Mouse (Mus musculus): Measurements from ENCODE around the gene Ptf1a. TPM values are rescaled to one million over a fixed set of nuclear protein-coding genes. Genes with fewer than 3 reads are reported as not detected.

Ptf1a gene
- polyA plus RNA-seq, 1 experiment: 0.28 TPM

DNA sequence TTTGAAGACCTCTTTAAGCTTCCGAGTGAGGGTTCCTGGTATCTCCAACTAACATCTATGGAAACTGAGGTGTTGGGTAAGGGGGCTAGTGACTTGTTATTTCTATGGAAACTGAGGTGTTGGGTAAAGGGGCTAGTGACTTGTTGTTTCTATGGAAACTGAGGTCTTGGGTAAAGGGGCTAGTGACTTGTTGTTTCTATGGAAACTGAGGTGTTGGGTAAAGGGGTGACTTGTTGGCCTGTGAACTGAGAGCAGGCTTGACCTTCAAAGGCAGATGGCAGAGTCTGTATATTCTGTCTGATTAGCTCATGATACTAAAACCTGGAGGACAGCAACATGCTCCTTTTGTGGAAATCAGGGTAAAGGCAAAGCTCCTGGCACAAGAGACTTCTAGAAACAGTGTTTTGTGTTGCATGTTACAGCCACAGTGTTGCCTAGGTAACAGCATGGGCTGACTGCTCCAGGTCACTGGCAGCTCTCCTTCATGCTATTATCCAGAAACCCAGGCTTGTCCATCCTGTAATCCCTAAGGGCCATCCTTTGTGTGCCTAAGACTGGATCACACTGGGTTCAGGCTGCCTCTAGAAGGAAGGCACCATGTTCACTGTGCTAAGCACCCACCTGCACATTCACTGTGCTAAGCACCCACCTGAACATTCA lies 25.6 kb upstream of the Ptf1a start:
- no peak overlapping the region for H3K27ac ChIP-seq (ENCODE audit: control insufficient read depth, insufficient read depth, low read length)
- WGBS: 70% methylated on average over 1 of the region's 1 CpGs
- H3K4me1 ChIP-seq (replicated peaks; ENCODE audit: control insufficient read depth, insufficient read depth, low read length): no peaks in the 10 kb centered on the region
- no peaks in the 10 kb centered on the region for H3K27me3 ChIP-seq (ENCODE audit: control insufficient read depth, insufficient read depth, low read length)
- no peaks in the 10 kb centered on the region for H3K36me3 ChIP-seq (ENCODE audit: control insufficient read depth, insufficient read depth, low read length)
- DNase-seq: no peak
- no peak overlapping the region for H3K4me3 ChIP-seq (ENCODE audit: control insufficient read depth, insufficient read depth, low read length)
- no peak for TF ChIP-seq CTCF (IDR thresholded peaks at IDR 0.05; ENCODE audit: borderline replicate concordance, control insufficient read depth, extremely low read depth, insufficient read depth, low read length, poor library complexity)
- no peak for TF ChIP-seq POLR2A (IDR thresholded peaks at IDR 0.05; ENCODE audit: control insufficient read depth, extremely low read depth, insufficient read depth, low read length, poor library complexity)

DNA sequence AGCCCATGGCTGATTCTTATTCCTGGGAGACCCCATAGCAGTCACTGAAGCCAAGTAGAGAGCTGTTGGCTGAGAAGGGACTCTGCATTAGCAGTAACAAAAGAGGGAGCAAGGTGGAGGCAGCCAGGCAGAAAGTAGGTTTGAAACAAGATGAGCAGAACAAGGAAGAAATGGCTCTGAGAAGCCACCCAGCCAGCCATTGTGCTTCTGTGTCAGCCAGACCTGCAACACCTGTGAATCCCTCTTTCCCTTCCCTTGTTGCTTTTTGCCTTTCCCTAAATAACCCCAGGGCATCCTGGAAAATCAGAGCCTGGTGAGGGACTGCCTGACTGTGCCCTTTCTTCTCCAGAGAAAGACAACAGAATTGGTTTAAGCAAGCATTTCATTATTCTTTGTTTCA lies 23.2 kb upstream of the Ptf1a start:
- TF ChIP-seq CTCF (IDR thresholded peaks at IDR 0.05; ENCODE audit: borderline replicate concordance, control insufficient read depth, extremely low read depth, insufficient read depth, low read length, poor library complexity) (no peak), POLR2A (IDR thresholded peaks at IDR 0.05; ENCODE audit: control insufficient read depth, extremely low read depth, insufficient read depth, low read length, poor library complexity) (no peak)
- DNase-seq: no peak
- Histone ChIP-seq H3K36me3 (ENCODE audit: control insufficient read depth, insufficient read depth, low read length) (no peaks in the 10 kb centered on the region), H3K4me3 (ENCODE audit: control insufficient read depth, insufficient read depth, low read length) (no peak overlapping the region), H3K27me3 (ENCODE audit: control insufficient read depth, insufficient read depth, low read length) (no peaks in the 10 kb centered on the region), H3K4me1 (replicated peaks; ENCODE audit: control insufficient read depth, insufficient read depth, low read length) (no peaks in the 10 kb centered on the region), H3K27ac (ENCODE audit: control insufficient read depth, insufficient read depth, low read length) (no peak overlapping the region)

DNA sequence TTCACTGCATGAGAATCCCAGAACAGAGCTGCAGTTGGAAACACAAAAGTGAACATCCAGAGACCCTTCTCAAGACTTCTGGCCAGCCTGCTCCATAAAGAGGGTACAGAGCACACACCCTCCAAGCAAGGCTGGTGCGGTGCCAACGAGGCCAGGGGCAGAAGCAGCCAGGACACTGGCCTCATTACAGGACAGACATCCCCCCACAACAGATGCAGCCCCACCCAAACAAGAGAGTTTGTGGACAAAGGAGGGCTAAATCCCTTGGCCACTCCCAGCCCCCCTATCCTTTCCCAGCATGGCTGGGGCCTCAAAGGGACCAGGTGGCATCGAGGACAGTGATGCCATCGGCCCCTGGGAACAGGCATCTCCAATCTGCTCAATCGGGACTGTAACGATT lies 22.4 kb upstream of the Ptf1a start:
- Histone ChIP-seq H3K27ac (ENCODE audit: control insufficient read depth, insufficient read depth, low read length) (no peak overlapping the region), H3K4me3 (ENCODE audit: control insufficient read depth, insufficient read depth, low read length) (no peak overlapping the region), H3K36me3 (ENCODE audit: control insufficient read depth, insufficient read depth, low read length) (no peaks in the 10 kb centered on the region), H3K4me1 (replicated peaks; ENCODE audit: control insufficient read depth, insufficient read depth, low read length) (no peaks in the 10 kb centered on the region), H3K27me3 (ENCODE audit: control insufficient read depth, insufficient read depth, low read length) (no peaks in the 10 kb centered on the region)
- 80% methylated on average over 6 of the region's 6 CpGs for WGBS
- no peak for DNase-seq
- TF ChIP-seq POLR2A (IDR thresholded peaks at IDR 0.05; ENCODE audit: control insufficient read depth, extremely low read depth, insufficient read depth, low read length, poor library complexity) (no peak), CTCF (IDR thresholded peaks at IDR 0.05; ENCODE audit: borderline replicate concordance, control insufficient read depth, extremely low read depth, insufficient read depth, low read length, poor library complexity) (no peak)

DNA sequence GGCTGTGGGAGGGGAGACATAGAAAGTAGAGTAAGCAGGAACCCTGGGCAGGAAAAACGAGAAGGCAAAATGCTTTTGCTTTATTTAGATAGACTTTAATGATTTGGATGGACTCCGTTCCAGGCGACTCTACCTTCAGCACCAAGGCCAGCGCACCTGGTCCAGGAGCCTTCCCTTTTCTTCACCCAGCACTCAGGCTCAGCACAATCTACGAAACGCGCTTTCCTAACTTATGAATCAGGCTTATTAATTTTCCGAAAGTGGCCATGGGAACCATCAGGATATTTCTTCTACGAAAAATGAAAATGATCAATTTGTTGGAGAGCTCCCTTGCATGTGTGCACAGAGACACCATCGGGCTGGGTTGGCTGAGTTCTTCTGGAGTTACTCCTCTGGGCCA lies 16.4 kb upstream of the Ptf1a start:
- H3K27me3 ChIP-seq (ENCODE audit: control insufficient read depth, insufficient read depth, low read length): peaks cover 5% of the 10 kb centered on the region; the same call in 1 of the 2 replicates
- H3K4me1 ChIP-seq (replicated peaks; ENCODE audit: control insufficient read depth, insufficient read depth, low read length): no peaks in the 10 kb centered on the region
- no peak overlapping the region for H3K4me3 ChIP-seq (ENCODE audit: control insufficient read depth, insufficient read depth, low read length)
- WGBS: 9% methylated on average over 10 of the region's 10 CpGs
- TF ChIP-seq POLR2A (IDR thresholded peaks at IDR 0.05; ENCODE audit: control insufficient read depth, extremely low read depth, insufficient read depth, low read length, poor library complexity) (no peak), CTCF (IDR thresholded peaks at IDR 0.05; ENCODE audit: borderline replicate concordance, control insufficient read depth, extremely low read depth, insufficient read depth, low read length, poor library complexity) (no peak)
- no peak overlapping the region for H3K27ac ChIP-seq (ENCODE audit: control insufficient read depth, insufficient read depth, low read length)
- H3K36me3 ChIP-seq (ENCODE audit: control insufficient read depth, insufficient read depth, low read length): no peaks in the 10 kb centered on the region
- DNase-seq: peak; percentile 21

DNA sequence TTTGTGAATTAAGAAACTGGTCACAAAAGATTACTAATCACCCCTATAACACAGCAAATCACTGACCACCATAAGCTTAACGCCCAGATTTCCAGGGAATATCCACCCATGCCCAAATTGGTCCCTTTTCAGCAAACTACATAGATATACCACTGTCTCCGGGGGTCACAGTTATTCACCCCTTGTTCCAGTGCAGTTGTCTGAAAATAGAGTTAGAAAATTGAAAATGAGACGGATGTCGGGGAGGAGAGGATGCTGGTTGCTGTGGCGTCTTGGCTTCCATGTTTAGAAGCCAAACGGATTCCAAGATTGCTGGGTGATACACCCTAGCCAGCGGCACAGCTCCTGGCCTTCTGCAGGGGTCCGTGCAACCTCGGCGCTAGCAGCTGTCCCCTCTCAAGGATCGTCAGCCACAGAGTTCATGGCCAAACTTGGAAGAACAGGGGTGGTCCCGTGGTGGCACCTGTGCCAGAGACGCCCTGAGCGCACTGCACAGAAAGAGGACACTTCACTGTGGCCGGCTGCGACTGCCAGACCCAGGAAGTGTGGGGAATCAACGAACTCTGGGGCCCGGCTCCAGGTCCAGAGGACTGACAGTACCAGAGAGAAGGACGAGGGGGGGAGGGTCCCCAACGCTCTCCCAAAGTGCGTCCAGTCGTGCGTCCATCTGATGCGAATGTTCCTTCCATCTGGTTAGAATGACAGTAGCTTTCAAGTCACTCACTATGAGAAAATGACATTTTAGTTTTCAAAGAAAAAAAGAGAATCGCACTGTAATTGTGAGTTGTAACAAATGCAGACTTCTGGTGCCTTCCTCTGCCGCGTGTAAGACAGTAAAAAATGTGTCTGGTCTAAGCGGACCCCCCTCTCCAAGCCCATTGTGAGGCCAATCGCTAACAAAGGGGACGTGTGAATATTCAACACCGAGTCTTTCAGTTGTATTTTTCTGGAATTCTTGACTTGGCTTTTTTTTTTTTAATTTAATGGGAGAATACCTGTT lies 15.5 kb upstream of the Ptf1a start:
- 12% methylated on average over 31 of the region's 31 CpGs for WGBS
- Histone ChIP-seq H3K27me3 (ENCODE audit: control insufficient read depth, insufficient read depth, low read length) (peaks cover 5% of the 10 kb centered on the region; the same call in 1 of the 2 replicates), H3K4me1 (replicated peaks; ENCODE audit: control insufficient read depth, insufficient read depth, low read length) (no peaks in the 10 kb centered on the region), H3K36me3 (ENCODE audit: control insufficient read depth, insufficient read depth, low read length) (no peaks in the 10 kb centered on the region), H3K27ac (ENCODE audit: control insufficient read depth, insufficient read depth, low read length) (no peak overlapping the region), H3K4me3 (ENCODE audit: control insufficient read depth, insufficient read depth, low read length) (no peak overlapping the region)
- TF ChIP-seq CTCF (IDR thresholded peaks at IDR 0.05; ENCODE audit: borderline replicate concordance, control insufficient read depth, extremely low read depth, insufficient read depth, low read length, poor library complexity) (no peak), POLR2A (IDR thresholded peaks at IDR 0.05; ENCODE audit: control insufficient read depth, extremely low read depth, insufficient read depth, low read length, poor library complexity) (no peak)
- no peak for DNase-seq

DNA sequence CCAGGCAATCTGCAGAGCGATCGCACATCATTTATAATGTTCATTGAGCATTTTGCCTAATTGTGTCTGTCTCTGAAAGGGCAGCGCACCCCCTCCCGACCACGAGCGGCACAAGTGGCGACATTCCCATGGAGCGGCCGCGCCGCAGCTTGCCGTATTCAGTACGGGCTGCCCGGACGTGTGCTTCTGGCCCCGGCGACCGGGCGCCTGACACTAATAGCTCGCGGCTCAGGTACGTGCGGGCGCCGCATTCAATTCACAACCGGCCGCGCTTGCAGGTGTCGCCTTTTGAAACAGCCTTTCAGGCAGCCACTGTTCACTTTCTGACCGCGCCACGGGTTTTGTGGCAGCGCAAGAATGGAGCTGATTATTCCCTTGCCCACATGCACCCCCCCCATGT lies 14.7 kb upstream of the Ptf1a start:
- Histone ChIP-seq H3K27ac (ENCODE audit: control insufficient read depth, insufficient read depth, low read length) (no peak overlapping the region), H3K36me3 (ENCODE audit: control insufficient read depth, insufficient read depth, low read length) (no peaks in the 10 kb centered on the region), H3K4me1 (replicated peaks; ENCODE audit: control insufficient read depth, insufficient read depth, low read length) (no peaks in the 10 kb centered on the region), H3K27me3 (ENCODE audit: control insufficient read depth, insufficient read depth, low read length) (peaks cover 5% of the 10 kb centered on the region; the same call in 1 of the 2 replicates), H3K4me3 (ENCODE audit: control insufficient read depth, insufficient read depth, low read length) (no peak overlapping the region)
- no peak for TF ChIP-seq CTCF (IDR thresholded peaks at IDR 0.05; ENCODE audit: borderline replicate concordance, control insufficient read depth, extremely low read depth, insufficient read depth, low read length, poor library complexity)
- no peak for TF ChIP-seq POLR2A (IDR thresholded peaks at IDR 0.05; ENCODE audit: control insufficient read depth, extremely low read depth, insufficient read depth, low read length, poor library complexity)
- 4% methylated on average over 33 of the region's 33 CpGs for WGBS
- DNase-seq: no peak
